Mouse (Mus musculus): ENCODE measurements at regions not wholly inside any gene's neighbourhood (a gene's known extent, or its start where the extent isn't known, plus 50 kb on each side); places are given as distances from the start of the nearest gene placed in this dataset.

GRCm38 (mm10) chr3:143584692-143585603 is 620.1 kb downstream of the Lmo4 start:
- Histone ChIP-seq H3K4me3 (ENCODE audit: low read depth, low read length) (no peak overlapping the region), H3K27me3 (ENCODE audit: control insufficient read depth, insufficient read depth, low read length) (no peaks in the 10 kb centered on the region), H3K27ac (ENCODE audit: insufficient read depth, low read depth, low read length) (no peak overlapping the region), H3K36me3 (ENCODE audit: control insufficient read depth, insufficient read depth, low read length) (no peaks in the 10 kb centered on the region), H3K4me1 (ENCODE audit: control insufficient read depth, insufficient read depth, insufficient read length, low read length) (no peaks in the 10 kb centered on the region)
- 73% methylated on average over 6 of the region's 6 CpGs for WGBS
- TF ChIP-seq POLR2A (IDR thresholded peaks at IDR 0.05; ENCODE audit: low read depth, low read length), result no peak
- TF ChIP-seq CTCF (IDR thresholded peaks at IDR 0.05; ENCODE audit: extremely low read depth, insufficient read length, insufficient replicate concordance, low read depth, low read length), result no peak

DNA sequence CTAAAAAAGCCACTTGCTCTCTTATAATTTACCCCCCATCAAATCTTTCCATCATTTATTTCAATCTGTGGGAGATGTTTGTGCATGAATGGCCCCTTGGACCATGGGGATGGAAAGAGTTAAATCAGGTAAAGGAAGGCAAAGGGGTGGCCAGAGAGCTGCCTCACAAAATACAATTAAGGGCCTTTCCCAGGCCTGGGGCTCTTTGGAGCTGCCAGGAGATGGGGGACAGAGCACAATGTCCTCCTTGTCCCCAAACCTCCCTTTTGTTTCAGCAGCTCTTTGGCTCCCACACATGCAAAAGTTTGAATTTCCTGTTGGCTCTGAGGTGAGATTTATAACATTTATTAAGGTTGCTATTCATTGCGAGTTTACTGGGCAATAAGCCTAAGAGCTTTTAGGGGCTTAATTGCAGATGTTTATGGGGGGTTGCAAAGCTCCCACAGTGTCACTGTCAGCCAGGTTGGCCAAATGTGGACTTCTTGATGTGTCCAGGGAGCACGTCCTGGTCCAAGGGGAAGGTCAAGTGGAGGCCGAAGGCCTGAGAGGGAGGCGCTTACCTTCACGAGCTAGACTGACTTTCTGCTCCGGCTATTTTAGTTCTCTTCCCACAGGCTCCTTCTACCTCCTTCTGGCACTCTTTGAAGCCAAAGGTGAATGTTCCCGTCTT is 628.5 kb downstream of the Lmo4 start:
- no peaks in the 10 kb centered on the region for H3K27me3 ChIP-seq (ENCODE audit: control insufficient read depth, insufficient read depth, low read length)
- H3K36me3 ChIP-seq (ENCODE audit: control insufficient read depth, insufficient read depth, low read length), result no peaks in the 10 kb centered on the region
- 76% methylated on average over 7 of the region's 7 CpGs for WGBS
- no peak overlapping the region for H3K4me3 ChIP-seq (ENCODE audit: low read depth, low read length)
- no peak for TF ChIP-seq CTCF (IDR thresholded peaks at IDR 0.05; ENCODE audit: extremely low read depth, insufficient read length, insufficient replicate concordance, low read depth, low read length)
- no peak for TF ChIP-seq POLR2A (IDR thresholded peaks at IDR 0.05; ENCODE audit: low read depth, low read length)
- H3K4me1 ChIP-seq (ENCODE audit: control insufficient read depth, insufficient read depth, insufficient read length, low read length), result no peaks in the 10 kb centered on the region
- no peak overlapping the region for H3K27ac ChIP-seq (ENCODE audit: insufficient read depth, low read depth, low read length)

DNA sequence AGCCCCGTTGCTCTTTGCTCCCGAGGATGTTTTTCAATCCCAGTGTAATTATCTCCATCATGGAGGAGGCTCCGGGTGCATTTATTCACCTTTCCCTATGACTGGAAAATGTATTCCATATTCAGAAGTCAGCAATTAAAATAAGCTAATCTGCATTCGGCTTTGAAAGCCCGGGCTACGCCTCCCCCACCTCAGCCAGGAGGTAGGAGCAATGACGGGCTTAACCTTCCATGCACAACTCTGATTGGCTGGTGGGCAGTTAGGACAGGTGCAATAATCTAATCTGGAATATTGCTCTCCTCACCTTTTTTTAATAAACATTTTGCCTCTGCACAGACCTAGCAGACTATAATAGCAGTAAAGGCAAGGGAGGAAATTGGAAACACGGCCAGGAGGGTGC is 629.3 kb downstream of the Lmo4 start:
- H3K36me3 ChIP-seq (ENCODE audit: control insufficient read depth, insufficient read depth, low read length), result no peaks in the 10 kb centered on the region
- H3K27me3 ChIP-seq (ENCODE audit: control insufficient read depth, insufficient read depth, low read length), result no peaks in the 10 kb centered on the region
- 94% methylated on average over 8 of the region's 8 CpGs for WGBS
- H3K27ac ChIP-seq (ENCODE audit: insufficient read depth, low read depth, low read length), result no peak overlapping the region
- no peaks in the 10 kb centered on the region for H3K4me1 ChIP-seq (ENCODE audit: control insufficient read depth, insufficient read depth, insufficient read length, low read length)
- TF ChIP-seq CTCF (IDR thresholded peaks at IDR 0.05; ENCODE audit: extremely low read depth, insufficient read length, insufficient replicate concordance, low read depth, low read length), result no peak
- TF ChIP-seq POLR2A (IDR thresholded peaks at IDR 0.05; ENCODE audit: low read depth, low read length), result no peak
- H3K4me3 ChIP-seq (ENCODE audit: low read depth, low read length), result no peak overlapping the region

- H3K4me1 ChIP-seq (ENCODE audit: control insufficient read depth, insufficient read depth, insufficient read length, low read length), result no peaks in the 10 kb centered on the region
- no peaks in the 10 kb centered on the region for H3K36me3 ChIP-seq (ENCODE audit: control insufficient read depth, insufficient read depth, low read length)
- 56% methylated on average over 10 of the region's 10 CpGs for WGBS
- H3K27ac ChIP-seq (ENCODE audit: insufficient read depth, low read depth, low read length), result no peak overlapping the region
- H3K27me3 ChIP-seq (ENCODE audit: control insufficient read depth, insufficient read depth, low read length), result no peaks in the 10 kb centered on the region
- H3K4me3 ChIP-seq (ENCODE audit: low read depth, low read length), result no peak overlapping the region
- TF ChIP-seq POLR2A (IDR thresholded peaks at IDR 0.05; ENCODE audit: low read depth, low read length) (no peak), CTCF (IDR thresholded peaks at IDR 0.05; ENCODE audit: extremely low read depth, insufficient read length, insufficient replicate concordance, low read depth, low read length) (no peak)
Measured at GRCm38 (mm10) chr3:143574035-143574864, 630.8 kb downstream of the Lmo4 start.

DNA sequence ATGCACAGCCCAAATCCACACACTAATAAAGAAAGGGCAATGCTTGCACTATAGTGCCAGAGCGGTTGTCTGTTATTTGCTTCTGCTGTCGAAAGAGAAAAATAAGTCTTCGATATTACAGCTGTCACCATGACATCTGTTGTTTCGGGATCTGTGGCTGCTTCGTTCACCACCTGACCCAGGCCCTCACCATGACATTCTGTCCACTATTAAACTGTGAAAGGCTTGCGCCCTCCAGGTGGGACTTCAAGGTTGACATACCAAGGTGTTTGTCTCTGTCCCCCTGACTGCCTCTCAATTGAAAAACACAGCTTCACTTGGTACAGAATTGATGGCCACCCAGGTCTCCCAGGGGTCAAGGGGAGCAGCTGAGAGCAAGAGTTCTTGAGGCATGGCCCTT is 635.1 kb downstream of the Lmo4 start:
- H3K4me3 ChIP-seq (ENCODE audit: low read depth, low read length), result no peak overlapping the region
- no peaks in the 10 kb centered on the region for H3K27me3 ChIP-seq (ENCODE audit: control insufficient read depth, insufficient read depth, low read length)
- no peak for TF ChIP-seq POLR2A (IDR thresholded peaks at IDR 0.05; ENCODE audit: low read depth, low read length)
- no peak for TF ChIP-seq CTCF (IDR thresholded peaks at IDR 0.05; ENCODE audit: extremely low read depth, insufficient read length, insufficient replicate concordance, low read depth, low read length)
- no peak overlapping the region for H3K27ac ChIP-seq (ENCODE audit: insufficient read depth, low read depth, low read length)
- no peaks in the 10 kb centered on the region for H3K36me3 ChIP-seq (ENCODE audit: control insufficient read depth, insufficient read depth, low read length)
- 84% methylated on average over 6 of the region's 6 CpGs for WGBS
- H3K4me1 ChIP-seq (ENCODE audit: control insufficient read depth, insufficient read depth, insufficient read length, low read length), result no peaks in the 10 kb centered on the region

GRCm38 (mm10) chr3:143565067-143565466 is 640.0 kb downstream of the Lmo4 start:
- H3K4me1 ChIP-seq (ENCODE audit: control insufficient read depth, insufficient read depth, insufficient read length, low read length), result no peaks in the 10 kb centered on the region
- TF ChIP-seq POLR2A (IDR thresholded peaks at IDR 0.05; ENCODE audit: low read depth, low read length) (no peak), CTCF (IDR thresholded peaks at IDR 0.05; ENCODE audit: extremely low read depth, insufficient read length, insufficient replicate concordance, low read depth, low read length) (no peak)
- 76% methylated on average over 4 of the region's 4 CpGs for WGBS
- no peak overlapping the region for H3K4me3 ChIP-seq (ENCODE audit: low read depth, low read length)
- no peaks in the 10 kb centered on the region for H3K36me3 ChIP-seq (ENCODE audit: control insufficient read depth, insufficient read depth, low read length)
- H3K27ac ChIP-seq (ENCODE audit: insufficient read depth, low read depth, low read length), result no peak overlapping the region
- H3K27me3 ChIP-seq (ENCODE audit: control insufficient read depth, insufficient read depth, low read length), result no peaks in the 10 kb centered on the region

Data from small intestine, adult 2 months (tissue).